Mouse (Mus musculus) adrenal gland, postnatal 10 days (tissue): ENCODE measurements at regions not wholly inside any gene's neighbourhood (a gene's known extent, or its start where the extent isn't known, plus 50 kb on each side); places are given as distances from the start of the nearest gene placed in this dataset.

ENCODE experiments used
- DNase-seq: peaks from one replicate; pipeline ENCODE4 v3.0.0; 2021; ENCODE audit warnings: mixed read lengths

DNA sequence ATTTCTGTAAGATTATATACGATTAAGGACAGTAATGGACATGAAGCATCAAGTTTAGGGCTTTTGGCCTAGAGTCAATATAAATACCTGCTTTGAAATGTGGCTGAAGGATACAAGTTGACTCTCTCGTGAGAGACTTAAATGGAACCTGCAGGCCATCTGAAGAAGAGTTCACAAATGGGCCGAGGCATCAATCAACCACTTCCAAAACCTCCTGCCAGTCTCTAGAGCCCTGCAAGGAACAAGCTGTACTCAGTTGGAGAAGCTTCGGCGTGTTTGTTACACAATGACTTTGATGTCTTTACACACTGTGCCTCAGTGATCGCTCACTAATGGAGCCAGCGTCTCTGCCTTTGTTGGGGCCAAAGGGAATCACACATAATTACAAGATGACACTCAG, 146.1 kb upstream of the Ccnd2 start:
- DNase-seq, result no peak

DNA sequence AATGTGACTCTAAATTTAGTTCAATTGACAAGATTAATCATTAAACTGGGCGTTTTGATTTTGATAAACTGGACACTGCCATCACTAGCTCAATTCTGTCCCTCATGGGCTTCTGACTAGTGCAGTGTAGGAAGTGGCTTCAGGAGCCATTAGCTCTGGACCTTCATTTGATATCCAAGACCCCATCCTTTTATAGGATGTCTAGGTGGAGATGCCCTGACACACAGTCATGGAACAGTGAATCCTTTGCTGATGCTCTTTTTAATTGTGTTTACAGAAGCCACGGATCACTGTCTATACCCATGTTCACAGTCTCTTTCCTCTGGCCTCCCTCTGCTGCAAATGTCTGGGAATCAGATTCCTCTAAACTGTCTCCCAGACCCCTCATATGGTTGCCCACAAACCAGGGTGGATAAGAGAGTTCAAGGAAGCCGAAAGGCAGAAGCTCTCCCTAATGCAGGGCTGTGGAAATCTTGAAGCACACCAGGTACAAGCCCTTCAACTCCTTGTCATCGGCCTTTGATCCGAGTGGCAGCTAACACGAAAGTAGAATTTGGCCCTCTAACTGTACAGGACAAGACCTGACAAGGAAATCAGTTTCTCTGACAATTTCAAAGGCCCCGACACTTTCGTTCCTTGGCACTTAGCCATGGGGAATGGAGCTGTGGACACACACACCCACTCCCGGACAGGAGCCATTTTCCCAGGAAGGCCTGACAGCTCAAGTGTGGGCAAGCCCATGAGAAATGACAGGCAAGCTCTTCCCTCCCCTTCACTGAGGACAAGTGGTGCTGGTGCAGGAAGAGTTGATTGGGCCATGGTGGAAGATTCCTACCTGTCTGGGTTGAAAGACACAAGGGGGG, 135.2 kb upstream of the Parp11 start:
- DNase-seq, result no peak

- DNase-seq, result no peak
Measured at GRCm38 (mm10) chr6:127317309-127317708, 129.3 kb upstream of the Parp11 start.

GRCm38 (mm10) chr6:127318746-127319582, 127.7 kb upstream of the Parp11 start:
- no peak for DNase-seq

DNA sequence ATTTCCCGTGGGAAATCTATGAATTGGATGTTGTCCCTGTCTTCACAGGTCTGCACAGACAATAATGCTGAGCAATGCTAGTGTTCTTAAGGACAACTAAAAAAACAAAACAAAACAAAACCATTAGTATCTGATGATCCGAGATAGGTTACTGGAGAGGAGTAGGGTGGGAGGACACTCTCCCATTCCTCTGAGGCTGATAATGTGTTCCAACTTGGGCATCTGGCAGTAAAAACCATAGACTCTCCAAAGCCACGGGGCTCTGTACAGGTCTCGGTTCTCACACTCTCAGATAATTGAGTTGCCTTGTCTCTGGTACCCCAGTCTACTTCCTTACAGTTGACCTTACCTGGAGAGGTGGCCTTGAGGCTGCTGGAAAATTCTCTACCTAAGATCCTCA, 126.0 kb upstream of the Parp11 start:
- DNase-seq, result no peak

GRCm38 (mm10) chr6:127321031-127321430, 125.6 kb upstream of the Parp11 start:
- DNase-seq, result no peak

DNA sequence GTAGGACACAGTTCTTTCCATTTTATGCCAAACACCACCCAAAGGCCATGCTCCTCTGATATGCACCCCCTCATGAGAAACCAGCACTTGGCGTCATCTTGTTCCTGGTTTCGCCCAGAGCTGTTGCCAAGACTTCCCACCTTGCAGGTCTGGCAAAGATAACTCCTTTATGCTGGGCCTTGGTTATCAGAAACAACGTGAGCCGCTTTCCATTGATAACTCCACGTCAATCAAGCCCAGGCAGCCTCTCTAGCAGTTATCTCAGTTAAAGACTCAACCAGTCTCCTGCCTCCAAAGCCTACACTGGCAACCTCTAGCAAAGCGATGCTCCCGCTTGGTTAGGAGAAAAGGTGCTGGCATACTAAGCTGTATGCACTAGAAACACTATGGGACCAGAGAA, 124.2 kb upstream of the Parp11 start:
- DNase-seq, result no peak

DNA sequence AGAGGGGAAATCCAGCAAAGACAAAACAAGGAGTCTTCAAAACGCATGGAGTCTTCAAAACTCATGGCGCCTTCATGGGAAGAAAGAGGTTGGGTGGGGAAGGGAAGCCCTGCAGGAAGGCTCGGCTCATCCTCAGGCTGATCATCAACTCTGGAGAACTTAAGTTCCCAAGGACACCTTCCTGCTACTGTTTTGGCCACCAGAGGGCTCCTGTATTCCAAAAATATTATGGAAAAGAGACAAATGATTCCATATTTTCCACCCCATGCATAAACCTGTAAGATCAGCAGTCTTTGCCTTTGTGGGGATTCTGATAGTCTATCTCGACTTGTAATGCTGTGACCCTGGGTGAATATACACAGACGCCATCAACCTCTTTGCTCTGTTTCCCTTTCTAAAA, 121.7 kb upstream of the Parp11 start:
- peak; percentile 78 for DNase-seq

GRCm38 (mm10) chr6:127325596-127326332, 120.9 kb upstream of the Parp11 start:
- DNase-seq, result no peak

DNA sequence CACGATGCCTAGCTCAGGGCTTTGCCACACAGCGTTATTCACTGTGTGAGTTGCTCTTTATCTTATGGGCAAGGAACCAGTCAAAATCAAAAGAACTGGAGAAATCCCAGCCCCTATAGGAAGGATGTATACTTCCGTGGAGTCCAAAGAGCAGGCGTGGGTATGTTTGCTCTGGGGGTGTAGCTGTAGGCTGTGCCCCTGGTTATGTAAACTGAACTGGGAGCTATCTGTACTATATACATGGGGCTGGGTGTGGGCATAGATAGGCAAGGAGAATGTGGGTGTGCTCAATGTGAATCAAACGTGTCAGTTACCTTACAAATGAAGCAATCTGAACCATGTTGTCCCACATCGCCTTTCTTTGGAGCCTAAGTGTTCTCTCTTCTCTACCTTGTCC, 120.3 kb upstream of the Parp11 start:
- no peak for DNase-seq

GRCm38 (mm10) chr6:127329191-127330014, 117.2 kb upstream of the Parp11 start:
- no peak for DNase-seq

DNA sequence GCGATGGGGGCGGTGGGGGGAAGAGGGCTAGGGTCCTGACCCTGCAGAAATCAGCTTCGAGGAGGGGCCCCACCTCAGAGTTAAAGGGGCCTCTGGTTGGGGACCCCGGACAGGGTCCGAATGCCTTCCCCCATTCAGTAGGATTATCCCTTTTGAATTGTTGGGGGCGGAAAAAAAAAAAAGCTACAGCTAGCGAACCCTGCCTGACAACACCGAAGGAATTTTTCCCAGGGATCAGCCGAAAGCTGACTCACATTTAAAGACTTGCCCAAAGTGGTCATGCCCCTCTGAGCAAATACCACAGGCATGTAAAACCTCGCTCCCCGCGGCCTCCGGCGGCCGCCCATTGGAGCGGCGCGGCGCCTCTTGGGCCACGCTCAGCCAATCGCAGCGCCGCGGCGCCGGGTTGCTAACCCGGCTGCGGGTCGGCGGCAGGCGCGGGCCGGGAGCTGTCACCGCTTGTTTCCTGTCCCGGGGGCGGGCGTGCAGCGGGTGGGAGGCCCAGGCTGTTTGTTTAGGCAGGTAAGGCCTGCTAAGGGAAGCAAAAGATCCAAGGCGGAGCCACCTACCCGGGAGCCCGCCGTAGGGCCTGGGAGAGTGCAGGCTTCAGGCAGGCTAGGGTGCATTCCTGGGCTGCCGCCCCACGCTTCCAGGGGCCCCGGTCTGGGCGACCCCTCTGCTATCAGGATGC, 116.5 kb upstream of the Parp11 start:
- peak; percentile 90 for DNase-seq

GRCm38 (mm10) chr6:127331091-127331490, 115.5 kb upstream of the Parp11 start:
- DNase-seq, result no peak

GRCm38 (mm10) chr6:127334256-127334655, 112.4 kb upstream of the Parp11 start:
- no peak for DNase-seq

- DNase-seq, result peak; percentile 38
Measured at GRCm38 (mm10) chr6:127335462-127335886, 111.2 kb upstream of the Parp11 start.

DNA sequence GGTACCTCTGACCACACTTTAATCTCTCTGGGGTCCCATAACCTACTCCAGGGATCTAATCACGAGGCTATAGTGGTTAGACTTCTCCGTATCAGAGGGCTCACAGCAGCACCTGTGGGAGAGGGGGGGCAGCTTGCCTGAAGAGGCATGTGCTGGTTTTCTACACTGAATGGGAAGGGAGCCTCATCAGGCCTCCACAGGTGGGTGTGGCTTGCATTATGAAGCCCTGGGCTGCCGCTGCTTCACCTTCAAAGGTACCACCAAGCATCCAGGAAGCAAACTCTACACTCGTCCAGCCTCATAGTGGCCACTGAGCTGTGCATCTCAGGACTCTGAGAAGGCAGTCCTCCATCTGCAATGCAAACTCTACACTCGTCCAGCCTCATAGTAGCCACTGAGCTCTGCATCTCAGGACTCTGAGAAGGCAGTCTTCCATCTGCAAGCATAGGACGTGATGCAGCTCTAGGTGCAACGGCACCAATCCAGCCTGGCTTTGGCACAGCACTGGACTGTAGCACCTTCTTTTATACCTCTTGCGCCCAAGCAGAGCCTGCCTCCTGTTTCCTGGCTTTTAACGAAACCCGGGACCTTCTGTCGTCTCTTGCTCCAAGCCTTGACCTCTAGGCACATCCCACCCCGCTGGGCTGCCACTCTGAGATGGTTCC, 110.5 kb upstream of the Parp11 start:
- DNase-seq, result no peak

DNA sequence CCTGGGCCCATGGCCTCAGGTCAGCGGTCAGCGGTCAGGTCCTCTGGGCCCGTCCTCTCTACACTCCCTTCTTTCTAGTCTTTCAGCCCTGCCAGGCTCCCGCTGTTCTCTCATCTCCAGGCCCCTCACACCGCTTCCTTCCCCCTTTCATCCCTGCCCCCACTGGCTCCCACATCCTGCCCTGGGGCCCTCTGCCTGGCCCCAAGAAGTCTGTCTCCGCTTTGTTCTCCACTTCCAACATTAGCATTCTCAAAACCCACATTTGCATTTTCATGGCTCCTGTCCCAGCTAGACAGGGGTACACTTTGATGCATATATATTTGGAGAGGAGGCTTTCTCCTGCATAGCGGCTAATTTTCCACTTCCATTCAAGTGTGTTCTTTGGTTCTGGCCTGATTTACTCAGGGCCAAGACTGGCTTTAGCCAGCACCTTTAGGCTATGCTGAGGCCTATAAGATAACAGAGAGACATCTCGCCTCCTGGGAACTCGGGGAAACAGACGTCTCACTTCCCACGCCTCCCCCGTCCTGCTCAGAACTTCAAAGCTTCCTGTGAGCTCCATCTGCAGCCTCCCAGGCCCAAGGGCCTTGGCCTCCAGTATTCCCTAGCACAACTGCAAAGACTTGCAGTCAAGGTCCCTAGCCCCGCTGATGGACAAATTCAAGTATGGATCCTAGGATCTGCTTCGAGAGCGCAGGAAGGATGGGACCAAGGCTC, 109.8 kb upstream of the Parp11 start:
- peak; percentile 35 for DNase-seq

DNA sequence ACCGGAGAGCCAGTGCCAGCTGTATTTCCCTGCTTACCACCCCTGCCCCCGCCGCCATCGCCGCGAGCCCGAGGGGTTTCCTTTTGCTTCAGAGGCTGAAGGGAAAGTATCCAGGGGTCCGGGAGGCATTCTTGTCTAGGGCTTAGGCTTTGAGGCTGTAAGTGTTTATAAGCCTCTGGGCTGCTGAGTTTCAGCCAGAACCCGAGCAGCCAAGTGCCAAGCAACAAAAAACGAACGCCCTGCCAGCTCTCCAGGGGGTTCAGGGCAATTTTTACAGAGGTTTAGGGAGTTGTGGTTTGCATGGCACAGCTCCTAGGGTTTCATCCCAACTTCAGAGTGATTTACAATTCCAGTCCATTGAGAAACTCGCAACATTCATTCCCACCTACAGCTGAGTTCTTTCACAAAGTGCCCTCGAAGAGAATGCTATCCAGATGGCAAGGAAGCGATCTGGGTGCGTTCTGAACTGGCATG, 109.2 kb upstream of the Parp11 start:
- DNase-seq, result peak; percentile 38

- DNase-seq, result no peak
Measured at GRCm38 (mm10) chr6:127338412-127338811, 108.2 kb upstream of the Parp11 start.

- DNase-seq, result no peak
Measured at GRCm38 (mm10) chr6:127341604-127342003, 105.0 kb upstream of the Parp11 start.
